Mouse (Mus musculus): Measurements from ENCODE around the gene Kcnq1.

DNA sequence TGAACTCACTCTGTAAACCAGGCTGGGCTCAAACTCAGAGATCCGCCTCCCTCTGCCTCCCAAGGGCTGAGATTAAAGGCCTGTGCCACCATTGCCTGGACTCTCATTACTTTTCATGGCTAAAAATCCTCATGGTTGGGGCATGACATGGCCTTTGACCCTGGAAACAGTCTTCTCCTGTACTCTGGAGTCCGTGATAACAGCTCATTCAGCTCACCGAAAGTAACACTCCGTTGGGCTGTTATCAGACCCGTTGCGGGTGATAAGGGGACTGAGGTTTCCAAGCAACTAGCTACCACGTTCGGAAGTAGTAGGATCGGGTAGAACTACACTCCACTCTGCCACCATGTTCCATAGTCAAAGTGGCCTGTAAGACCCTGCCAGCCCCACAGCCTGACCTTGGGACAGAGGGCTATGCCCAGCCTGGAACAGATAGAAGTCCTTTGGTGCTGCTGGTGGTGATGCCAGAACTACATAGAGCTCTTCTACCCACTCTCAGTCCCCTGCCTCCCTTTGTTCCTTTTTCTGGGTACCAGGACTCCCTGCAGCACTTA, 48.4 kb upstream of the Kcnq1 start:
- TF ChIP-seq TAL1 (IDR thresholded peaks at IDR 0.05; ENCODE audit: low read length) (no peak), GATA1 (IDR thresholded peaks at IDR 0.05; ENCODE audit: low read length) (peak; percentile 60)
